Mouse (Mus musculus) liver, embryonic 14.5 days (tissue): ENCODE measurements around the gene Rnf24.

Experiments used
- CTCF ChIP-seq: IDR thresholded peaks from 2 replicates; pipeline ENCODE4 v1.5.1; 2016; ENCODE audit warnings: antibody characterized with exemption, low read depth, control low read depth
- EP300 ChIP-seq: IDR thresholded peaks from 2 replicates; pipeline ENCODE4 v1.6.1; 2016; ENCODE audit warnings: antibody characterized with exemption, low read depth

DNA sequence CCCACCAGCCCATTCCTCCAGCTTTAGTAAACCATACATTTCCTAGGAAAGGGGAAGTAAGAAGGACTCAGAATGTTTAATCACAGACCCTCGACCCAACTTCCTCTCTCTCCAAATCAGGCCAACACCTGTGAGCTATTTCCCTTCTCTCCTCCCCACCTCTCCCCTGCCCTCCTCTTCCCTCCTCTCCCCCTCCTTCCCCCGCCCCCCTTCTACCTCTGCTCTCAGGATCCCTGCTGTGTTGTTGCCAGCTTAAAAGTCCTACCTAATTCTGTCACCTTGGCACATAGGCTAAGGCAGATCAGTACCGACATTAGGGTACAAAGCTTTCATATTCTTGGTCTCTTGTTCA is 848 bp upstream of the Rnf24 start:
- no peak for TF ChIP-seq CTCF
- TF ChIP-seq EP300: no peak
